Mouse (Mus musculus): ENCODE measurements around the gene Ascc1. TPM values are rescaled to one million over a fixed set of nuclear protein-coding genes. Genes with fewer than 3 reads are reported as not detected.

Gene Ascc1
- polyA plus RNA-seq, 1 experiment from 2014 or later = 19.0 TPM

DNA sequence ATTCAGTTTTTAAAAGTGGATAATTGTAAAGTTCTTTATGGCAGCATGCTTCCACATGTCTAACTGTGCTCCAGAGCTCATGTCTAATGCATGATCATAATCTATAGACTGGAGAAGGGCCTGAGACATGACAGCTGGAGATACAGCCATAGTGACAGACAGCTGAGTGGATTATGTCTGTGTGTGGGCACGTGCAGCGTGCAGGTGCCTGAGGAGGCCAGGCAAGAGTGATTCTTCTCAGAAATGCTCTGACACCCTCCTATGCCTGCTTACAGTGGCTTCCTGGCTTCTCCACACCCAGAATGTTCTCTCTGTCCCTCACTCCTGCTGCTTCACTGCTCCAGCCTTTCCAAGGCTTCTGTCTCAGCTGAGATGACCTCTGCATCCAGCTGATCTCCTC lies 91.1 kb downstream of the Ascc1 start:
- Histone ChIP-seq H3K4me3 (ENCODE audit: inconsistent target) (no peak overlapping the region), H3K27ac (no peak overlapping the region), H3K79me2 (ENCODE audit: inconsistent target) (no peaks in the 10 kb centered on the region), H3K36me3 (ENCODE audit: inconsistent target) (no peaks in the 10 kb centered on the region)
- WGBS (ENCODE audit: missing documents) = 100% methylated on average over 1 of the region's 2 CpGs

- 94% methylated on average over 2 of the region's 2 CpGs for WGBS (ENCODE audit: missing documents)
- Histone ChIP-seq H3K27ac (no peak overlapping the region), H3K36me3 (ENCODE audit: inconsistent target) (no peaks in the 10 kb centered on the region), H3K79me2 (ENCODE audit: inconsistent target) (no peaks in the 10 kb centered on the region), H3K4me3 (ENCODE audit: inconsistent target) (no peak overlapping the region)
Measured at GRCm38 (mm10) chr10:60095558-60095957, 93.0 kb downstream of the Ascc1 start.

- H3K36me3 ChIP-seq (ENCODE audit: inconsistent target) = no peaks in the 10 kb centered on the region
- 75% methylated on average over 1 of the region's 1 CpGs for WGBS (ENCODE audit: missing documents)
- no peak overlapping the region for H3K4me3 ChIP-seq (ENCODE audit: inconsistent target)
- H3K27ac ChIP-seq = no peak overlapping the region
- H3K79me2 ChIP-seq (ENCODE audit: inconsistent target) = no peaks in the 10 kb centered on the region
Measured at GRCm38 (mm10) chr10:60096302-60096701, 93.7 kb downstream of the Ascc1 start.

DNA sequence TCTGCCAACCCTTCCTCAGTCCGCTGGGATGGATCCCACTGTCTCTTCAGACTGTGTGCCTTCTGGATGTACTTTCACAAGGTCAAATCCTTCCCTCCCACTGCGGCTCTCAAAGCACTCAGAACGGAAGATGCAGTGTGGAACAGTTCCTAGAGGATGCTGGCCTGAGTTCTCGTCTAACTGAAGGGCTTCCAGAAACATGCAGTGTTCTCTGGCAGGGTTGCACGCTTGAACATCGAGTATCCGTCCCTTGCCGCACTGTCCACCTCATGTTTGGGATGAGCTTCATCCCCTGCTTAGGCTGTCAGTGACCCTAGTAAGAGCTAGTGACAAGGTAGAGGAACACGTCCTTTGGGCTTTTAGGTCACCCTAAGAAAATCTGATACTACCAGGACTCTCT lies 94.5 kb downstream of the Ascc1 start:
- WGBS (ENCODE audit: missing documents) = 91% methylated on average over 9 of the region's 9 CpGs
- Histone ChIP-seq H3K36me3 (ENCODE audit: inconsistent target) (no peaks in the 10 kb centered on the region), H3K27ac (no peak overlapping the region), H3K79me2 (ENCODE audit: inconsistent target) (no peaks in the 10 kb centered on the region), H3K4me3 (ENCODE audit: inconsistent target) (no peak overlapping the region)

- no peaks in the 10 kb centered on the region for H3K79me2 ChIP-seq (ENCODE audit: inconsistent target)
- 97% methylated on average over 5 of the region's 5 CpGs for WGBS (ENCODE audit: missing documents)
- no peak overlapping the region for H3K4me3 ChIP-seq (ENCODE audit: inconsistent target)
- H3K36me3 ChIP-seq (ENCODE audit: inconsistent target) = no peaks in the 10 kb centered on the region
- no peak overlapping the region for H3K27ac ChIP-seq
Measured at GRCm38 (mm10) chr10:60097774-60098173, 95.2 kb downstream of the Ascc1 start.

DNA sequence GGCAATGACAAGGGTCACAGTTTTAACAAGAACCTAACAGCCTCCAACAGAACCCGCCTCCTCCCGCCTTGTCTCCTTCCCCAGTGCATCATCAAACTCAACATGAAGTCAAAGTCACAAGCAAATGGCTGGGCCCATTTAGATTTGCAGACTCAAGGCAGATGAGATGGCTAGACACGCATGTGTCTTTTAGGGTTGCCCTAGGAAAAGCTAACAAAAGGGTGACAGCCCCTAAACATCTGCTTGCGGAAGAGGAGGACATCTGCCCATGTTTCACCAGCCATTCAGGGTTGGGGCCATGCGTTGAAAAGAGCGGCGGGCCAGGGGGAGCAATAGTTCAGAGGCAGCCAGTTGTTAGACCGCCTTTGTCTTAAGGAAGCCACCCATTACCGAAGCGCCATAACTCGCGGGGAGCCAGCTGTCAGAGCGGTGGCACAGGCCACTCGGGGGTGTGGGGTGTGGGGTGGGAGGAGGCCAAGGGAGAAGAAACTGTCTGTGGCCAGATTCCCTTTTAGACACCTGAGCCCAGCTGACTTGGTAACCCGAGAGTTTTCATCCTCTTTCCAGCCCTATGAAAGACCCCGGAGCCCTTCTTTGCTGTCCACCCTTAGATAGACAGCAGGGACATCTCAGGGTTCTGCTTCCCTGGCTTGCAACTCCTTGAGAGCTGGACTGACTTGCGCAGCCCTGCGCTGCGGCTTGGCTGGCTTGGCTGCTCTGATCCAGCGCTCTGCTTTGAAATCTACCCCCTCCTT lies 103.0 kb downstream of the Ascc1 start:
- H3K4me3 ChIP-seq (ENCODE audit: inconsistent target) = no peak overlapping the region
- 58% methylated on average over 20 of the region's 20 CpGs for WGBS (ENCODE audit: missing documents)

GRCm38 (mm10) chr10:60106146-60106530 lies 103.5 kb downstream of the Ascc1 start, which contains the start of gene Spock2:
Gene Spock2, plus strand, starts transcription at chr10:60106219.
- Histone ChIP-seq H3K79me2 (ENCODE audit: inconsistent target) (no peaks in the 10 kb centered on the region), H3K36me3 (ENCODE audit: inconsistent target) (no peaks in the 10 kb centered on the region), H3K27ac (no peak within 1 kb of the TSS), H3K4me3 (ENCODE audit: inconsistent target) (no peak within 1 kb of the TSS)
- 10% methylated on average over 19 of the region's 22 CpGs for WGBS (ENCODE audit: missing documents)

More for the DNA sequence above, 103.0 kb downstream of the Ascc1 start:
- no peaks in the 10 kb centered on the region for H3K36me3 ChIP-seq (ENCODE audit: inconsistent target)
- H3K79me2 ChIP-seq (ENCODE audit: inconsistent target) = no peaks in the 10 kb centered on the region
- H3K27ac ChIP-seq = no peak overlapping the region

DNA sequence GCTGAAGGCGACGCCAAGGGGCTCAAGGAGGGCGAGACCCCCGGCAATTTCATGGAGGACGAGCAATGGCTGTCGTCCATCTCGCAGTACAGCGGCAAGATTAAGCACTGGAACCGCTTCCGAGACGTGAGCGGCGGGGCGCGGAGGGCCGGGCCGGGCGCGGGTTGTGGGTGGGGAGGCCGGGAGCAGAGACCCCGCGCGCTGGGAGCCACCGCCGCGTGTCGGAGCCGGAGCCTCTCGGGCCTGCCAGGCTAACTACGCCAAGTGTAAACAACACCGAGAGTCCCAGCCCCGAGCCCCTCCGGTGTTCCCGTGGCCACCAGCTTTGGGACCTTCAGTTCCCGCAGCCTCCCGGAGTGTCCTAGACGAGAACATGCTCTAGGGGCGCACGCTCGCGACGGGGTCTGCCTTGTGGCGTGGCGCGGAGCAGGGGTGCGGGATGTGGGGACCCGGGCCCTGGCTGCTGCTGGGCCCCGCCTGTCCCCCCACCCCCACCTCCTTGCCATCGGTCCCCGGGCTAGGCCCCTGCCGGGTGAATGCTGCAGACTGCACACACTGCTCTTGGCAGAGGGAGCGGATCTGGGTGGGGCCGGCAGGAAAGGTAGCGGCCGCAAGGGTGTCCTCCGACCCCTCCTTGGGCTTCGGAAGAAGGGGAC lies 104.1 kb downstream of the Ascc1 start:
- H3K79me2 ChIP-seq (ENCODE audit: inconsistent target) = no peaks in the 10 kb centered on the region
- WGBS (ENCODE audit: missing documents) = under 1% methylated on average over 56 of the region's 57 CpGs
- no peak overlapping the region for H3K27ac ChIP-seq
- H3K4me3 ChIP-seq (ENCODE audit: inconsistent target) = no peak overlapping the region
- no peaks in the 10 kb centered on the region for H3K36me3 ChIP-seq (ENCODE audit: inconsistent target)

GRCm38 (mm10) chr10:60107448-60107847 lies 104.8 kb downstream of the Ascc1 start:
- Histone ChIP-seq H3K36me3 (ENCODE audit: inconsistent target) (no peaks in the 10 kb centered on the region), H3K27ac (no peak overlapping the region), H3K4me3 (ENCODE audit: inconsistent target) (no peak overlapping the region), H3K79me2 (ENCODE audit: inconsistent target) (no peaks in the 10 kb centered on the region)
- 5% methylated on average over 28 of the region's 28 CpGs for WGBS (ENCODE audit: missing documents)

GRCm38 (mm10) chr10:60108321-60109111 lies 105.9 kb downstream of the Ascc1 start:
- Histone ChIP-seq H3K79me2 (ENCODE audit: inconsistent target) (no peaks in the 10 kb centered on the region), H3K27ac (no peak overlapping the region), H3K4me3 (ENCODE audit: inconsistent target) (no peak overlapping the region), H3K36me3 (ENCODE audit: inconsistent target) (no peaks in the 10 kb centered on the region)
- 85% methylated on average over 15 of the region's 17 CpGs for WGBS (ENCODE audit: missing documents)

DNA sequence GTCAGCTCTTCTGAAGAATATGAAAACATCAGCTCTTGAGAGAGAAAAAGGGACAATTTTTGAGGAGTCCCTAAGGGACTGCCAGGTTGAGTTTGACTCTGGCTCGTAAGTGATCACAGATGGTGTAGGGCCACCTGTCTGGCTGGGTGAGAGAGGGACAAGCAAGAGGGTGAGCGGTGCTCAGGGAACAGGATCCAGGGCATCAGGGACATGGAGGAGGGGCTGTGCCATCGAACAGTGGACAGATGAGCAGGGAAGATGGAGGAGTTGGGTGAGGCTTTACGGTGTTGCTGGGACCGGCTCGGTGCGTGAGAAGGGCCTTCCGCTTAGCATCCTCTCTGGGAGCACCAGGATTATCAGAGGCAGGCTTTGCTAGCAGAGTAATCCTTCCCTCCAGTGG lies 106.7 kb downstream of the Ascc1 start:
- Histone ChIP-seq H3K36me3 (ENCODE audit: inconsistent target) (no peaks in the 10 kb centered on the region), H3K27ac (no peak overlapping the region), H3K79me2 (ENCODE audit: inconsistent target) (no peaks in the 10 kb centered on the region), H3K4me3 (ENCODE audit: inconsistent target) (no peak overlapping the region)
- 93% methylated on average over 8 of the region's 8 CpGs for WGBS (ENCODE audit: missing documents)

- Histone ChIP-seq H3K27ac (no peak overlapping the region), H3K79me2 (ENCODE audit: inconsistent target) (no peaks in the 10 kb centered on the region), H3K4me3 (ENCODE audit: inconsistent target) (no peak overlapping the region), H3K36me3 (ENCODE audit: inconsistent target) (no peaks in the 10 kb centered on the region)
- WGBS (ENCODE audit: missing documents) = 93% methylated on average over 8 of the region's 8 CpGs
Measured at GRCm38 (mm10) chr10:60109989-60110388, 107.4 kb downstream of the Ascc1 start.

GRCm38 (mm10) chr10:60110908-60111475 lies 108.4 kb downstream of the Ascc1 start:
- no peak overlapping the region for H3K4me3 ChIP-seq (ENCODE audit: inconsistent target)
- H3K27ac ChIP-seq = no peak overlapping the region
- H3K79me2 ChIP-seq (ENCODE audit: inconsistent target) = no peaks in the 10 kb centered on the region
- 91% methylated on average over 9 of the region's 10 CpGs for WGBS (ENCODE audit: missing documents)
- no peaks in the 10 kb centered on the region for H3K36me3 ChIP-seq (ENCODE audit: inconsistent target)

DNA sequence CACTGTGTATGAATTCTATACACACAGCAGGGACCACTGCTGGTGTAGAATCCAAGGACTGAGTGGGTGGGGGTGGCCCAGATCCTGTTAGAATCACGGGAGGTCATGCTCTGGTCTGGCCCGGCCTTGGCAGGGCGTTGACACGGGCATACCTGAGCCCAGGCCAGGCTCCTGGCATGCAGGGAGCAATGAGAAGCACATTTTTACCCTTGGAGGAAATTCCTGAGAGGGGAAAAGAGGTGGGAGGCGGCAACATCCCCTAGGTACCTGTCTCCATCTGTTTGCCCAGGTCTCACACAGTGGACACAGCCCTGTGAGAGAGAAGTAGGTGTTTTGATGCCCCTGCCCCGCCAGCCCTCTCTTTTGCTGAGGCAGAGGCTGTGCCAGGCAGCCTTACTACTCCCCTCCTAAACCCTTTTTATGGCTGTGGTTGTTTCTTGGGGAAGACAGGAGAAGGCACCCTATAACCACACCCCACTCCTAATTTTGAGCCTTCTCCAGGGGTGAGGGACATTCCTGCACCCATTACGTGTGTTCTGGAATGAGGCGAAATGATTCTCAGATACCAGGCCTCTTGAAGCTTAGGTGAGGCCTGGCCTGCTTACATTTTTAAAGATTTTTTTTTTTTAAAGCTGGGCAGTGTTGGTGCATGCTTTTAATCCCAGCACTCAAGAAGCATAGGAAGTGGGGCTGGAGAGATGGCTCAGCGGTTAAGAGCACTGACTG lies 111.5 kb downstream of the Ascc1 start:
- Histone ChIP-seq H3K79me2 (ENCODE audit: inconsistent target) (no peaks in the 10 kb centered on the region), H3K36me3 (ENCODE audit: inconsistent target) (no peaks in the 10 kb centered on the region)
- 96% methylated on average over 8 of the region's 9 CpGs for WGBS (ENCODE audit: missing documents)

More for the DNA sequence above, 111.5 kb downstream of the Ascc1 start:
- Histone ChIP-seq H3K27ac (no peak overlapping the region), H3K4me3 (ENCODE audit: inconsistent target) (no peak overlapping the region)

Measured in macrophage (primary cell).